Mouse (Mus musculus): Measurements from ENCODE around the gene Rc3h2. TPM values are rescaled to one million over a fixed set of nuclear protein-coding genes. Genes with fewer than 3 reads are reported as not detected.

The Rc3h2 gene
- 10 to 100 TPM; 24.1 to 32.8 (median 28.2) TPM for polyA plus RNA-seq (2017; shearing (Covaris generic))

GRCm38 (mm10) chr2:37422306-37423304, at the start of gene Rc3h2:
Rc3h2 (minus strand) TSS chr2:37422903.
- peak; percentile 98 for ATAC-seq

- no peak for ATAC-seq
Measured at GRCm38 (mm10) chr2:37466266-37466665, 43.6 kb upstream of the Rc3h2 start.

GRCm38 (mm10) chr2:37460707-37461106, 38.0 kb upstream of the Rc3h2 start:
- ATAC-seq, result no peak

GRCm38 (mm10) chr2:37452376-37452760, 29.7 kb upstream of the Rc3h2 start:
- no peak for ATAC-seq

GRCm38 (mm10) chr2:37451667-37452375, 29.1 kb upstream of the Rc3h2 start:
- peak; percentile 96 for ATAC-seq

- ATAC-seq, result peak; percentile 98
Measured at GRCm38 (mm10) chr2:37442611-37443591, 20.2 kb upstream of the Rc3h2 start, which contains the start of the genes Zbtb26, Zbtb6 and Rabgap1. Zbtb26 (minus strand) TSS chr2:37443135. Zbtb6 (minus strand) TSS chr2:37443171. Rabgap1 (plus strand) TSS chr2:37443279.

GRCm38 (mm10) chr2:37431609-37432008, 8.9 kb upstream of the Rc3h2 start:
- no peak for ATAC-seq

- peak; percentile 95 for ATAC-seq
Measured at GRCm38 (mm10) chr2:37430593-37431464, 8.1 kb upstream of the Rc3h2 start.

- no peak for ATAC-seq
Measured at GRCm38 (mm10) chr2:37423671-37424070, 968 bp upstream of the Rc3h2 start.

GRCm38 (mm10) chr2:37421903-37422302, 800 bp downstream of the Rc3h2 start:
- no peak for ATAC-seq

- peak; percentile 32 for ATAC-seq
Measured at GRCm38 (mm10) chr2:37395539-37395938, 27.2 kb downstream of the Rc3h2 start.

GRCm38 (mm10) chr2:37382921-37383320, 39.8 kb downstream of the Rc3h2 start:
- no peak for ATAC-seq

- peak; percentile 89 for ATAC-seq
Measured at GRCm38 (mm10) chr2:37380189-37380588, 42.5 kb downstream of the Rc3h2 start.

- ATAC-seq, result no peak
Measured at GRCm38 (mm10) chr2:37376018-37376417, 46.7 kb downstream of the Rc3h2 start.

- ATAC-seq, result no peak
Measured at GRCm38 (mm10) chr2:37370651-37371050, 52.1 kb downstream of the Rc3h2 start.

- ATAC-seq, result no peak
Measured at GRCm38 (mm10) chr2:37359908-37360307, 62.8 kb downstream of the Rc3h2 start.

GRCm38 (mm10) chr2:37358633-37359540, 63.8 kb downstream of the Rc3h2 start, which contains the start of gene Pdcl:
Pdcl (minus strand) TSS chr2:37359332.
- ATAC-seq, result peak; percentile 94

GRCm38 (mm10) chr2:37355571-37355970, 67.1 kb downstream of the Rc3h2 start:
- no peak for ATAC-seq

- ATAC-seq, result no peak
Measured at GRCm38 (mm10) chr2:37351671-37352070, 71.0 kb downstream of the Rc3h2 start.

Data from inflammation-experienced regulatory T-cells, adult 6 months (primary cell).